Mouse (Mus musculus): ENCODE results near the gene Fip1l1. TPM values are rescaled to one million over a fixed set of nuclear protein-coding genes. Genes with fewer than 3 reads are reported as not detected.

Fip1l1 gene
- polyA plus RNA-seq, 1 experiment = 18.1 TPM

DNA sequence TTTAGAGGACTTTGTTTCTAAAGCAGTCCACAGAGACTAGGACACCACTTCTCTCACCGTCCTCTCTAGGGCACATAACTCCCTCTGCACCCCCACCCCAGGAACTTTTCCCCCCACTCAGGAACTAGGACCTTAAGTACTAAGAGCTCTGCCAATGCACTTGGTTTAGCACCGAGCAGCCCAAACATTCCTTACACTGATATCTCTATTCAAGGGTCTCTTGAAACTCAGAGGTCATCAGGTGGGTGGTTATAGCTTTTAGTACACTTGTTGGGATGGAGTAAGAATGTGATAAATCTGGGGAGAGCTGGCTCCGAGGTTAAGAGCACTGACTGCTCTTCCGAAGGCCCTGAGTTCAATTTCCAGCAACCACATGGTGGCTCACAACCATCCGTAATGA lies 77.5 kb downstream of the Fip1l1 start:
- TF ChIP-seq CTCF (IDR thresholded peaks at IDR 0.05; ENCODE audit: control insufficient read depth, insufficient read depth, insufficient replicate concordance, low read depth, low read length) (no peak), POLR2A (IDR thresholded peaks at IDR 0.05; ENCODE audit: control insufficient read depth, low read depth, low read length) (no peak)
- no peaks in the 10 kb centered on the region for H3K4me1 ChIP-seq (ENCODE audit: control insufficient read depth, insufficient read depth, low read length)
- H3K27ac ChIP-seq (ENCODE audit: control insufficient read depth, insufficient read depth, low read depth, low read length) = no peak overlapping the region
- H3K36me3 ChIP-seq (ENCODE audit: control insufficient read depth, insufficient read depth, low read length) = no peaks in the 10 kb centered on the region
- no peak overlapping the region for H3K4me3 ChIP-seq (ENCODE audit: control insufficient read depth, low read depth, low read length)
- no peaks in the 10 kb centered on the region for H3K27me3 ChIP-seq (ENCODE audit: control insufficient read depth, insufficient read depth, low read length)

DNA sequence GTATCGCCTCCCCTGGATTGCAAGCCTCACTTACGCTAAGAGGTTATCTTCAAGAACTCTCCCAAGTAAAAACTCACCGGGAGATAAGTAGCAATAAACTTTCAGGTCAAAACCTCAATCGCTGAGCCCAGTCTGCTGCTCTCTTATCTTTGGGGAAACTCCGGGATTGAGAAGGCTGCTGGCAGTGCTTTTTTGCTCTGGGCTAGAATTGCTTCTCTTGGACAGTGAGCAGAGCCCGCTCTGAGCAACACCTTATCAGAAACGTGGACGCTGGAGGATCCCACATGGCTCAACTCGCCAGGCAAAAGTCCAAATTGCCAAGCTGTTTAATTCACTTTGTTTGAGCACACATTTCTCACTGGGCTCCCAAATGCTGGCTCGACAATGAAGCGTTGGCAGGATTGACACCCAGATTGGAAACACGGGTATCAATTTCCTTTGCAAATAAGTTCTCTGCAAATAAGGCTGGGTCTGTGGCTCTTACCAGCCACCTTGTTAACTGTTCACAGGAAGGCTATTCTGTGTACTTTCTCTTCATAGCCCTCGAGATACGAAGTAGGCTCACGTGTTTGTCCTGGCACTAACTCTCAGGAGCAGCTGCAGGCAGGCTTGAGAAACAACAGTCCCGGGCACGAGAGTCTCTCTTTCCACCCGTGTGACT lies 78.4 kb downstream of the Fip1l1 start:
- peak overlapping the region; percentile 7; the same call in 1 of the 2 replicates for H3K27ac ChIP-seq (ENCODE audit: control insufficient read depth, insufficient read depth, low read depth, low read length)
- no peaks in the 10 kb centered on the region for H3K36me3 ChIP-seq (ENCODE audit: control insufficient read depth, insufficient read depth, low read length)
- H3K4me3 ChIP-seq (ENCODE audit: control insufficient read depth, low read depth, low read length) = no peak overlapping the region
- no peak for TF ChIP-seq CTCF (IDR thresholded peaks at IDR 0.05; ENCODE audit: control insufficient read depth, insufficient read depth, insufficient replicate concordance, low read depth, low read length)
- no peaks in the 10 kb centered on the region for H3K27me3 ChIP-seq (ENCODE audit: control insufficient read depth, insufficient read depth, low read length)
- H3K4me1 ChIP-seq (ENCODE audit: control insufficient read depth, insufficient read depth, low read length) = no peaks in the 10 kb centered on the region; the same call in 1 of the 2 replicates

DNA sequence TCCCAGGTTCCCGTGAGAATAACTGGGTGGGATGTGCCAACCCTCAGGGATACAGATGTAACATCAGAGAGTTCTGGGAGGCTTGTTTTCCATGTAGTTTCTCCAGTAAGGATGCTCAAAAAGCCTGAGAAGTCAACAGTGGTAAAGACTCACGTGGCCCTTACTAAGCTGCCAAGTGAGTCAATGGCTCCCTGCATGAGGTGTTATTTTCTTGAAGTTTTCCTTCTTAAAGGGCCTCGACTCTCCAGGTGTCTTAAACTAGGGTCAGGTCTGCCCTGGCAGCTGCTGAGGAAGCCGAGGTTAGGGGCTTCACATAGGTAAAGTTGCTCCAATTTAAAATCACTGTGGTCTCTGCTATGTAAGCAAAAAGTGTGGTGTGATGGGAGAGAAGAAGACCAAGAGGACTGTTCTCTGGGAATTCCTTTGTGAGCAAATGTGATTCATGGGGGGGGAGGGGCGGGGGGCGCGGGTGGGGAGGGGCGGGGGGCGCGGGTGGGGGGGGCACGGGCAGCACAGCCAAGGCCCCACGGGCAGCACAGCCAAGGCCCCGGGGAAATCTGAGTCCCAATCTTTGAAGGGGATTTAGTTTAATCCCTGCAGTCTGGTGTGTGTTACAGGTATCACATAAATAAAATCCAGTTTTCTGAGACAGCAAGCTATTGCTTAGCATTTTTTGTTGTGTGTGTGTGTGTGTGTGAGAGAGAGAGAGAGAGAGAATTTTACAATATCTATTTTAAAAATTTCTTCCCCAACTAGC lies 82.7 kb downstream of the Fip1l1 start:
- no peaks in the 10 kb centered on the region for H3K36me3 ChIP-seq (ENCODE audit: control insufficient read depth, insufficient read depth, low read length)
- H3K27me3 ChIP-seq (ENCODE audit: control insufficient read depth, insufficient read depth, low read length) = no peaks in the 10 kb centered on the region
- no peak overlapping the region for H3K27ac ChIP-seq (ENCODE audit: control insufficient read depth, insufficient read depth, low read depth, low read length)
- TF ChIP-seq POLR2A (IDR thresholded peaks at IDR 0.05; ENCODE audit: control insufficient read depth, low read depth, low read length) (no peak), CTCF (IDR thresholded peaks at IDR 0.05; ENCODE audit: control insufficient read depth, insufficient read depth, insufficient replicate concordance, low read depth, low read length) (no peak)
- H3K4me3 ChIP-seq (ENCODE audit: control insufficient read depth, low read depth, low read length) = no peak overlapping the region
- no peaks in the 10 kb centered on the region; the same call in none of the 2 replicates for H3K4me1 ChIP-seq (ENCODE audit: control insufficient read depth, insufficient read depth, low read length)

GRCm38 (mm10) chr5:74618573-74619059 lies 83.4 kb downstream of the Fip1l1 start:
- H3K4me1 ChIP-seq (ENCODE audit: control insufficient read depth, insufficient read depth, low read length) = no peaks in the 10 kb centered on the region; the same call in none of the 2 replicates
- no peak overlapping the region for H3K27ac ChIP-seq (ENCODE audit: control insufficient read depth, insufficient read depth, low read depth, low read length)
- TF ChIP-seq POLR2A (IDR thresholded peaks at IDR 0.05; ENCODE audit: control insufficient read depth, low read depth, low read length) (no peak), CTCF (IDR thresholded peaks at IDR 0.05; ENCODE audit: control insufficient read depth, insufficient read depth, insufficient replicate concordance, low read depth, low read length) (no peak)
- H3K4me3 ChIP-seq (ENCODE audit: control insufficient read depth, low read depth, low read length) = no peak overlapping the region
- H3K36me3 ChIP-seq (ENCODE audit: control insufficient read depth, insufficient read depth, low read length) = no peaks in the 10 kb centered on the region
- no peaks in the 10 kb centered on the region for H3K27me3 ChIP-seq (ENCODE audit: control insufficient read depth, insufficient read depth, low read length)

DNA sequence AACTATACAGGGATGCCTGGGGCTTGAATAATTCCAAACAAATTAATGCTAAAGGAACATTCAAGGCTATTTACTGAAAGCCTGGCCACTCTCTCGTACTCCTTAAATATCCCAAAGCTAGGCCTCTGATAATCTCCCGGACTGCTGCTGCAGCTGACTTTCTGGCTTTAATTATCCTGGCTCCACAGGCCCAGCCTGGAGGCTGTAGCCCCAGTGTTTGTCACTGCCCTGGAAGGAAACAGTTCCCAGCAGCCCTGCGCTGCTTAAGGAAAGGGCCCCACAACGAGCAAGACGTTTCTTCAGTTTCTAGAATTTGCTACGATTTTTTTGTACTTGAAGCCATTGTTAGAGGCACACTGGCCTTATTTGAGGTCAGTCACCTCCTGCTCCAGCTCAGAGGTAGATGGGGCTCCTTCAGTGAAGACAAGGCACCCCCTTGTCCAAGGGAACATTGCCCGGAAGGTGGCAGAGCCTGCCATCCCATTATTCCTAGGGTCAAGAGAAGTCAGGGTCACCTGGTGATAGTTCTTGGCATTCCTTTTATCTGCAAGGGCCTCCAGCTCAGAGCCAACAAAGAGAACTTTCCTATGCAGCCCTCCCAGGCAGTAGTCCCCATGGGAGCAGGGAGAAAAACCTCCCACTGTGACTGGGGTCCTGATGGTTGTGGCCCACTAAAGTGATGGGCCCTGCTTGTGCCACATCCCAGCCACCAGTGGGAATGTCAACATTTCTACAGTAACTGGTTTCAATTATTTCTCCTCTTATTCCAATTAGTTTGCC lies 86.6 kb downstream of the Fip1l1 start:
- TF ChIP-seq POLR2A (IDR thresholded peaks at IDR 0.05; ENCODE audit: control insufficient read depth, low read depth, low read length) (no peak), CTCF (IDR thresholded peaks at IDR 0.05; ENCODE audit: control insufficient read depth, insufficient read depth, insufficient replicate concordance, low read depth, low read length) (no peak)
- no peaks in the 10 kb centered on the region; the same call in none of the 2 replicates for H3K4me1 ChIP-seq (ENCODE audit: control insufficient read depth, insufficient read depth, low read length)
- H3K4me3 ChIP-seq (ENCODE audit: control insufficient read depth, low read depth, low read length) = no peak overlapping the region
- H3K27ac ChIP-seq (ENCODE audit: control insufficient read depth, insufficient read depth, low read depth, low read length) = peak overlapping the region; percentile 66
- H3K36me3 ChIP-seq (ENCODE audit: control insufficient read depth, insufficient read depth, low read length) = no peaks in the 10 kb centered on the region
- no peaks in the 10 kb centered on the region for H3K27me3 ChIP-seq (ENCODE audit: control insufficient read depth, insufficient read depth, low read length)

DNA sequence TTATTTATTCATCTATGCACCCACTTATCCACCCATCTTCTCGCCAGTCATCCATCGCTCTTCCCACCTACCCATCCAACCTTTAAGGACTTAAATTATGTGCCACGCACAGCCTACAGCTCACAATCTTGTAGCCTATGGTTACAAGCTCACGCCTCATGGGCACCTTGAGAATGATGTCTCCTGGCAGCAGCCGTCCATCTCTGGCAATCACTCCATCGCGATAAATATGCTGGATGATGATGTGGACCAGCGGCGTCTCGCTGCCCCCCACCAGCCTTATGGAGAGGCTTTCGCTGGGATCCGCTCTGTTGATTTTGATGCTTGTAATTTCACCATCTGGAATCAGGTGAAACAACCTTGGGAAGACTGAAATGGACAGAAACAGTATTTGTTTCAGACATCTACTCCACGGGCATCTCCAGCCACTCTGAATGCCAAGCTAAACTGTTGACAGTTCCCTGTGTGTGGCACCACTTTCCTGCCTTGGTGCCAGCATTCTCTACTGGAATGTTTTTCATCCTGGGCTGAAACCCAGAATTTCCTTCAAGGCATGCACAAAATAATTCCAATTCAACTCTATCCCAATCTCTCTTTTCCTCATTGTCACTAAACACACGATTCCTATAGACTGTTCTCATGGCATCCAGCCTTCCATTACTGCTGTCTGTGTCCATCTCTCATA lies 88.2 kb downstream of the Fip1l1 start:
- TF ChIP-seq CTCF (IDR thresholded peaks at IDR 0.05; ENCODE audit: control insufficient read depth, insufficient read depth, insufficient replicate concordance, low read depth, low read length) (no peak), POLR2A (IDR thresholded peaks at IDR 0.05; ENCODE audit: control insufficient read depth, low read depth, low read length) (no peak)
- no peaks in the 10 kb centered on the region for H3K27me3 ChIP-seq (ENCODE audit: control insufficient read depth, insufficient read depth, low read length)
- no peaks in the 10 kb centered on the region for H3K36me3 ChIP-seq (ENCODE audit: control insufficient read depth, insufficient read depth, low read length)
- H3K4me1 ChIP-seq (ENCODE audit: control insufficient read depth, insufficient read depth, low read length) = no peaks in the 10 kb centered on the region; the same call in 1 of the 2 replicates
- no peak overlapping the region for H3K27ac ChIP-seq (ENCODE audit: control insufficient read depth, insufficient read depth, low read depth, low read length)
- H3K4me3 ChIP-seq (ENCODE audit: control insufficient read depth, low read depth, low read length) = no peak overlapping the region
